Mouse (Mus musculus) urinary bladder, postnatal 36 days (tissue): ENCODE results near the gene Zfp185.
"Not testable (repeated sequence)": the region's sequence is repeated elsewhere in the genome, so short reads cannot be mapped to it uniquely, and the experiment has no call there.

Source experiments
- DNase-seq, 2 experiments: peaks; one replicate each; pipeline ENCODE4 v3.0.0; 2022; ENCODE audit warnings: low spot score in 2 of 2, mixed read lengths in 1 of 2

Gene Zfp185

GRCm38 (mm10) chrX:73062323-73062722 is 75.2 kb downstream of the Zfp185 start:
- DNase-seq, result no peak

GRCm38 (mm10) chrX:73063512-73064414 is 76.6 kb downstream of the Zfp185 start:
- no peak for DNase-seq

GRCm38 (mm10) chrX:73064415-73064793 is 77.3 kb downstream of the Zfp185 start, which contains the start of gene Pnma3:
TSS of gene Pnma3 (plus strand) at chrX:73064787.
- no peak for DNase-seq

GRCm38 (mm10) chrX:73066765-73067312 is 79.7 kb downstream of the Zfp185 start:
- DNase-seq, result not testable (repeated sequence)
